Mouse (Mus musculus) lung, embryonic 15.5 days (tissue): ENCODE results near the gene Cfap161. TPM values are rescaled to one million over a fixed set of nuclear protein-coding genes. Genes with fewer than 3 reads are reported as not detected.
A peak's percentile ranks its signal among the peaks of the same experiment; 100 is the strongest.

ENCODE experiments used
- ATAC-seq: fragments of 200-750 bp; cut with Nextera tagmentation; 2 replicates; pipeline ENCODE4 v1.8.0; 2017; ENCODE audit warnings: moderate number of reproducible peaks, borderline replicate concordance; ENCODE audit not compliant: low FRiP score, low TSS enrichment; ENCODE audit errors: extremely low read depth
- H3K27ac ChIP-seq: fragments of 300-500 bp; sonication (generic); 2 replicates; pipeline ENCODE4 v1.5.1; 2015; ENCODE audit warnings: moderate library complexity, mild to moderate bottlenecking, inconsistent platforms
- H3K27me3 ChIP-seq: fragments of 300-500 bp; sonication (generic); 2 replicates; pipeline ENCODE4 v1.6.1; 2015; ENCODE audit warnings: inconsistent platforms
- H3K36me3 ChIP-seq: fragments of 300-500 bp; sonication (generic); 2 replicates; pipeline ENCODE4 v1.6.1; 2015; ENCODE audit warnings: inconsistent platforms
- H3K4me1 ChIP-seq: fragments of 300-500 bp; sonication (generic); 2 replicates; pipeline ENCODE4 v1.6.1; 2015; ENCODE audit warnings: inconsistent platforms
- H3K4me2 ChIP-seq: fragments of 300-500 bp; sonication (generic); 2 replicates; pipeline ENCODE4 v1.6.1; 2015; ENCODE audit warnings: inconsistent platforms, mild to moderate bottlenecking, moderate library complexity
- H3K4me3 ChIP-seq: fragments of 300-500 bp; sonication (generic); 2 replicates; pipeline ENCODE4 v1.5.1; 2015; ENCODE audit warnings: mild to moderate bottlenecking, inconsistent platforms
- H3K9ac ChIP-seq: fragments of 300-500 bp; sonication (generic); 2 replicates; pipeline ENCODE4 v1.6.1; 2015; ENCODE audit warnings: inconsistent platforms
- H3K9me3 ChIP-seq: fragments of 300-500 bp; sonication (generic); 2 replicates; pipeline ENCODE4 v1.6.1; 2016; ENCODE audit warnings: inconsistent platforms
- WGBS: fragments of 180-500 bp; shearing (Covaris S2); methylation state at CpG from one replicate; pipeline ENCODE4 v1.1.7; 2015; 5-methylcytosine and 5-hydroxymethylcytosine counted together
- polyA plus RNA-seq: library from polyadenylated mRNA; unstranded; fragments of >200 nt; fragmentation: Nextera tagmentation; extraction: Ambion mirVana; gene quantifications from 2 replicates; pipeline ENCODE4 v1.2.1, GENCODE M21; 2015

The Cfap161 gene
- polyA plus RNA-seq, 1 experiment from 2014 or later, result 3.2 TPM

DNA sequence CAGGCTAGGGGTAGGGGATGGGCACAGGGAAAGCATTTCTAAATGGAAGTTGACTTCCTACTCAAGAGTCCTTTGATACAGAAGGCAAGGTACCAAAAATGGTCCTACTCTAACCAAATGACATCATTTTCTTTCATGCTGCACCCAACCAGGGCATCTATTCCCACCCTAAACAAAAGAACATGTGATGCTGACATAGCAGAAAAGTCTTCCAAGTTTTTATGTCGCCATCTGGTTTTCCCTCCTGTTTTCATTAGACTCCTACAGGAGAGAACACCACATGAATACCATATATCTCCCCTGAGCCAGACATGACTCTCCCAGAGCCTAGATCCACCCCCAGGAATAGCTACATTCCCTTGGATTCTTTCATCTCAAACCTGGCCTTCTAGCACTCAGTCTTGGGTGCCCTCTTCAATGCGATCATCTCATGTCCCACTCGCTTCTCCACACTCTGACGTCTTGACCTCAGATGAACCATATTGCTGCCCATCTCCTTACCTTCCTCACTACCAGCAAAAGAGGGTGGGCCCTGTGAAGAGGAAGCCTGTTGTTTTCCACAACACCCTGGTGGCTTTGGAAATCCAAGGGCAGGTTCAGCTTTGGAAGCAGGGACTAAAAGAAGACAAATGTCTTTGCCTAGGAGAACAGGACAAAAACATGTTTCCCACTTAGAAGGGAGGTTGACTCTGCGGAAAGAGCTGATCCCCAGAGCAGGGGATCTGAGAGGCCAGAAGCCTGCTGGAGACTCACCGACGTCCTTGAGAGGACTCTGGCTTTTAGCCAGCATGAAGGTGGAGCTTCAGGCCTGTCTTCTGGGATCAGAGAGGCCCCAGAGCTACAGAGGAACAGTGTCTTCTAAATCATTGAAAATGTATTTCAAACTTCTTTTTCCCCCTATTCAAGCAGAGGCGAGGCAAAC is 6.1 kb upstream of the Cfap161 start:
- Histone ChIP-seq H3K4me1 (0 out of 2 replicates have a peak, but pooled peaks cover 4% of the 10 kb centered on the region), H3K27me3 (no peaks in the 10 kb centered on the region), H3K36me3 (no peaks in the 10 kb centered on the region), H3K9me3 (no peaks in the 10 kb centered on the region), H3K27ac (no peak overlapping the region), H3K9ac (no peak overlapping the region), H3K4me2 (no peak overlapping the region), H3K4me3 (no peak overlapping the region)
- no peak for ATAC-seq
- WGBS, result 60% methylated on average over 8 of the region's 8 CpGs

DNA sequence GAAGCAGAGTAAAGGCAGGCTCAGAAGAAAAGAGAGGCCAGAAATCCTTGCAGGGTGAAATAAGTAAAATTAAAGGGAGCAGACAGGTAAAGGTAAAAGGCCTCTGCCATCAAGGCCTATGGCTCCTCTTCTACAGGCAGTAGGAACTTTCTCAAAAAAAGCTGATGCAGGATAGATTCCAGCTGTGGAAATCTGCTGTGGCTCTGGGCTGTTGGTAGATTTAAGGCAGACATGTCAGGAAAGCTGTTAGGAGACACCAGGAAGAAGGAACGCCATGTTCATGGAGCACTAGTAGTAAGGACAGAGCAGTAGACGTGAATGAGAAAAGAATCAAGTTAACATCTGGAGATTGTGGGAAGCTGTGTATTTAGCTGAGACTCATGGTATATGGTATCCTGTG is 5.4 kb upstream of the Cfap161 start:
- no peak overlapping the region for H3K27ac ChIP-seq
- no peaks in the 10 kb centered on the region for H3K27me3 ChIP-seq
- H3K4me3 ChIP-seq, result no peak overlapping the region
- ATAC-seq, result no peak
- WGBS, result 82% methylated on average over 2 of the region's 2 CpGs
- 0 out of 2 replicates have a peak, but pooled peaks cover 4% of the 10 kb centered on the region for H3K4me1 ChIP-seq
- no peak overlapping the region for H3K9ac ChIP-seq
- no peaks in the 10 kb centered on the region for H3K36me3 ChIP-seq
- H3K9me3 ChIP-seq, result no peaks in the 10 kb centered on the region
- no peak overlapping the region for H3K4me2 ChIP-seq

DNA sequence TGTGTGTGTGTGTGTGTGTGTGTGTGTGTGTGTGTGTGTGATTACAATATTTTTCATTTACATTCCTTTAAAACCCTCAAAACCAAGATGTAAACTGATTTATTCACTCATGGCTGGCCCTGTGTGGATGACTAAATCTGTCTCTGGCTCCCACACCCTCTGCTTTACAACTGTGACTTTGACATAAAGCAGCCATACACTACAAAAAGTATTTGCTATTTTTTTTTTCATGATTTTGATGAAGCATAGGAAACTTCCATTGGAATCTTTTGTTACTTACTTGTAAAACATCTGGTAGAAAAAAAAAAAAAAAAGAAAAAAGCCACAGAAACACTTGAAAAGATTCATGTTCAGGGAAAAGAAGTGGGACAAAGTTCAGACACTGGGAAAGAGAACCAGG is 3.3 kb upstream of the Cfap161 start:
- no peak overlapping the region for H3K4me2 ChIP-seq
- 0 out of 2 replicates have a peak overlapping the region, but pooled peaks have one; percentile 16 for H3K27ac ChIP-seq
- H3K4me1 ChIP-seq, result peaks cover 11% of the 10 kb centered on the region; the same call in 1 of the 2 replicates
- no peaks in the 10 kb centered on the region for H3K36me3 ChIP-seq
- no peaks in the 10 kb centered on the region for H3K9me3 ChIP-seq
- no peak overlapping the region for H3K4me3 ChIP-seq
- no peak for ATAC-seq
- no peak overlapping the region for H3K9ac ChIP-seq
- H3K27me3 ChIP-seq, result no peaks in the 10 kb centered on the region

DNA sequence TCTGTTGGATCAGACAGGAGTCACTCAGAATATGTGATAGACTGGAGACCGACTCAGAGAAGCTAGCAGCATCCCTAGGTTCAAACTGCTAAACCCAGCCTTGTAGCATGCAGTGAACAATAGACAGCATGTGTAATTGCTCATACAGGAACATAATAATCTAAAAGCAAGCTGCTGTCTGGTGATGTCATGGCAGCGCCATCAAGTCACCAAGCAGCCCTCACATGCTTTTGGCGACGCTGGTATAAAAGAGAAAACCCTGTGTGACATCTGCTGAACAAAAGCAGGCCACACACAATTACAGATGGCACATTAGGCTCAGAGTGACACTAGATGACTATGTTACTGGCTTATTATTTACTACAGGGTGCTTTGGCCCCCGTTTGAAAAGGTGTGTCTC is 1.5 kb upstream of the Cfap161 start:
- Histone ChIP-seq H3K9ac (no peak overlapping the region), H3K9me3 (no peaks in the 10 kb centered on the region), H3K4me3 (no peak overlapping the region), H3K27me3 (no peaks in the 10 kb centered on the region), H3K36me3 (no peaks in the 10 kb centered on the region), H3K27ac (no peak overlapping the region), H3K4me2 (no peak overlapping the region), H3K4me1 (peaks cover 11% of the 10 kb centered on the region; the same call in 1 of the 2 replicates)
- ATAC-seq, result no peak
- WGBS, result 67% methylated on average over 5 of the region's 5 CpGs

DNA sequence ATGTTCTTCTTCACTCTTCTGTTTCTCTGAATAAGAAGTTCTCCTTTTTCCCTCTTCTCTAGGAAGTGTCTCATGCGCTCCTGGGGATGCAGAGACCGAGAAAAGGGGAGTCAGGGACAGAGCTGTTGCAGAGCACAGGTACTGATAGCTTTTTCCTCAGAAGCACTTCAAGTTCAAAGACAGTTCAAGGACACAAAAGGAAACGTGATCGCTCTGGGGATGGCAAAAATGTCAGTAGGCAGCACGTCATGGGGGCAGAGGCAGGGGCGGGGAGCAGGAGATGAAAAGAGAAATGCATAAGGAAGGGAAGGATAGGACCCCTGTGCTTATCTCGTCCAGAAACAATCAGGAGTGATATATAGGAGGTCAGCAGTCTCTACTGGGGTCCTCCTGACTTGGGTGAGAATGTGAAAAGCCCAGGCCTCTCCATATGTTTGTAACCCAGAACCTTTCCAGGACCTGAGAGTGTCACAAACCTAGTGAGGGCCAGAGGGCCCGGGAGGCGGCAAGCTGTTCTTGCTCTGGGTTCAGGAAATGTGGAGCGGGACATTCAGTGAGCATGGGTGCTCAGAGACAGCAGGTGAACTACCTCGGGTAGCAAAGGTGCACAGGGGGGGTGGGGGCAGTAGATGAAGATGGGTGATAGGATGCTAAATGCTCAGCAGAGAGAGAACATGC is 535 bp downstream of the Cfap161 start:
- WGBS, result 31% methylated on average over 11 of the region's 11 CpGs
- no peak for ATAC-seq
- H3K27me3 ChIP-seq, result no peaks in the 10 kb centered on the region

DNA sequence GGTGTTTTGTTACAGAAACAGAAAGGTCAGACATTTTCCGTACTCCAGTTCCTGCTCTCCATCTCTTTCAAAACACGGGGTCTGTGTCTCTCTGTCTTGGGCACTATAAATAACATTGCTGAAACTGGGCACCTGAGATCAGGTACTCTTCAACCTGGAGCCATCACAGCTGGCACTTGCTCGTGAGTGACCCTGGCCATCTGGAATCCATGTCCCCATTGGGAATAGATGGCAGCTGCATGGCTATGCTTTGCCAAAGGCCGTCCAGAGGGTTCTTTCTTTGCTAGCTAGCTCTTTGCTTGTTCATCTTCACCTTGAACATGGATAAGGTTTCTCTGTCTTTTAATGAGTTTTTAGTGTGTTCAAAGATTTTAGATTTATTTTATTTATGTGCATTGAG is 13.8 kb downstream of the Cfap161 start:
- Histone ChIP-seq H3K27me3 (no peaks in the 10 kb centered on the region), H3K4me1 (no peaks in the 10 kb centered on the region), H3K27ac (no peak overlapping the region), H3K4me3 (no peak overlapping the region), H3K9ac (no peak overlapping the region), H3K36me3 (no peaks in the 10 kb centered on the region), H3K4me2 (no peak overlapping the region), H3K9me3 (no peaks in the 10 kb centered on the region; the same call in 1 of the 2 replicates)
- no peak for ATAC-seq
- 86% methylated on average over 4 of the region's 4 CpGs for WGBS

More for the DNA sequence above, 535 bp downstream of the Cfap161 start:
- Histone ChIP-seq H3K4me1 (peaks cover 11% of the 10 kb centered on the region; the same call in 1 of the 2 replicates), H3K27ac (no peak overlapping the region), H3K36me3 (no peaks in the 10 kb centered on the region), H3K9ac (no peak overlapping the region), H3K9me3 (no peaks in the 10 kb centered on the region), H3K4me3 (no peak overlapping the region), H3K4me2 (peak overlapping the region; percentile 40; the same call in 1 of the 2 replicates)

DNA sequence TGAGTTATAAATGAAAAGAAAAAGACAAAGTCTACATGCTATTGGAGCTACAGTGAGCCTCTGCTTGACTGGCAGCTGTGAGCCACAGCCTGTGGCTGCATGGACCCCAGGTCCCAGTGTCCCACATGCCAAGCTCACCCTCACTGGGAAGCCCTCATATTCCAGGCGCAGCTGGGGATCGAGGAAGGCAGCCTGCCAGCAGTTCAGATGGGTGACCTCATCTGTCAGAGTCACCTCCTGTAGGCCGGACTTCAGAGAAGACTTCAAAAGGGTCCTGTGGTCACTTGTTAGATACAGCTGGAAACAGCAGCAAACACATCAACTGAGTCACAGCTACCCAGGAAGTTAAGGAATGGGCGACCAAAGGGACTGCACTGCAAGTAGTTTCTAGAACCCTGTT is 14.7 kb downstream of the Cfap161 start:
- no peaks in the 10 kb centered on the region for H3K36me3 ChIP-seq
- no peak overlapping the region for H3K9ac ChIP-seq
- peak; percentile 55; the same call in 1 of the 2 replicates for ATAC-seq
- H3K9me3 ChIP-seq, result no peaks in the 10 kb centered on the region; the same call in 1 of the 2 replicates
- no peak overlapping the region for H3K27ac ChIP-seq
- no peaks in the 10 kb centered on the region for H3K4me1 ChIP-seq
- no peak overlapping the region for H3K4me2 ChIP-seq
- WGBS, result 33% methylated on average over 4 of the region's 4 CpGs
- H3K27me3 ChIP-seq, result no peaks in the 10 kb centered on the region
- no peak overlapping the region for H3K4me3 ChIP-seq

DNA sequence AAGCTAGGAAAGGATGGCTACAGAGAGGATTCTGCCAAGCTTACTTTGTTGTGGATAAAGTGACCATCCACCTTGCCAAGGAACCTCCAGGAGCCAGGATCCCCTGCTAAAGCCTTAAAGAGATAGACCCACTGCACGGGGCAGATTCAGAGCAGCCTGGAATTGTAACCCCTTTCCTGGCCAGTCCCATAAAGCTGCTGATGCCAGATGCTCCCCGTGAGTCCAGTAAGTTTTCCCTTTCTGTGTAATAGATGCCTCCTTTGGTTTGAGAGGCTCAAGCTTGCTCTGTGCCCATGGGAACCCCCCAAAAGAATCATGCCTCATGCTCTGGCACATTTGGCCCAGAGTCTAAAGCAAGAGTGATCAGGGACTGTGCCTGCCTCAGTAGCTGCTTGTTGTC is 15.7 kb downstream of the Cfap161 start:
- Histone ChIP-seq H3K4me1 (no peaks in the 10 kb centered on the region), H3K4me2 (no peak overlapping the region), H3K4me3 (no peak overlapping the region), H3K9me3 (no peaks in the 10 kb centered on the region; the same call in 1 of the 2 replicates), H3K9ac (no peak overlapping the region), H3K27ac (no peak overlapping the region), H3K36me3 (no peaks in the 10 kb centered on the region), H3K27me3 (no peaks in the 10 kb centered on the region)
- no peak for ATAC-seq
- WGBS, result 62% methylated on average over 2 of the region's 2 CpGs

DNA sequence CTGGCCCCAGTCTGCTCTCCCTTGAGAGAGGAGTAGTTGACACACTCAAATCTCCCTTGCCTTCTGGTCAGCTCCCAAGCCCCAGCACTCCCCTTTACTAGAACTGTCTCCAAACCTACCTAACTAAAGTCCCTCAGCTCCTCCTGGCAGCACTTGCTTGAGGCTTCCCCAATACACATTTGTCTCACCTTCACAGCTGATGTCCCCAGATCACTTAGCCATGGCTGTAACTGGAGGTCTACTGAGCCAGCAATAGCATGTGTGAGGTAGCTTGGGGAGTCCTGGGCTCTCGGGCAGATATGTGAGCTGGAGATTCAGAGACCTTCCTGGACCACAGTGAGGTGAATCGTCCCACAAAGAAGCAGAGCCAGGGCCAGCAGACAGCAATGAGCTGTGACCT is 16.2 kb downstream of the Cfap161 start:
- ATAC-seq, result no peak
- Histone ChIP-seq H3K4me1 (no peaks in the 10 kb centered on the region), H3K27me3 (no peaks in the 10 kb centered on the region), H3K4me3 (no peak overlapping the region), H3K9me3 (no peaks in the 10 kb centered on the region; the same call in 1 of the 2 replicates), H3K9ac (no peak overlapping the region), H3K27ac (no peak overlapping the region), H3K4me2 (no peak overlapping the region), H3K36me3 (no peaks in the 10 kb centered on the region)
- WGBS, result 65% methylated on average over 2 of the region's 2 CpGs

DNA sequence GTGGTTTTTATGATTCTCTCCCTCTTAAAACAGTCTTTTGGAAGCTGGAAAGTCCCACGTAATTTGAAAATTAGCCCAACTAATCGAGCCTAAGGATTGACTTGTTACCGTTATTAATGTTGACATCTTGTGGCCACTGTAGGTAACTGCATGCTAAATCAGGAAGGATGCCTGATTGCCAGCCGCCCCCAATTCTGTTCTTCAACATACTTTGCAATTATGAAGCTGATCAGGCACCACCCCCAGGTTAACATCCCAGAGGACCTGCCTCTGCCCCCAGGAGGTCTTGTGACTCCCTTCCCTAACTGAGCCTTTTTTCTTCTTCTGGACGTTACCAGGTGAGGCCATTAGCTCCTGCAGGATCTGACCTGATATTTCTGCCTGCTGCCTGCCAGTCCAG is 20.0 kb downstream of the Cfap161 start:
- Histone ChIP-seq H3K27ac (no peak overlapping the region), H3K9ac (no peak overlapping the region), H3K4me3 (no peak overlapping the region), H3K27me3 (no peaks in the 10 kb centered on the region), H3K36me3 (no peaks in the 10 kb centered on the region), H3K9me3 (no peaks in the 10 kb centered on the region), H3K4me2 (no peak overlapping the region), H3K4me1 (no peaks in the 10 kb centered on the region)
- ATAC-seq, result no peak
- WGBS, result 22% methylated on average over 5 of the region's 5 CpGs

DNA sequence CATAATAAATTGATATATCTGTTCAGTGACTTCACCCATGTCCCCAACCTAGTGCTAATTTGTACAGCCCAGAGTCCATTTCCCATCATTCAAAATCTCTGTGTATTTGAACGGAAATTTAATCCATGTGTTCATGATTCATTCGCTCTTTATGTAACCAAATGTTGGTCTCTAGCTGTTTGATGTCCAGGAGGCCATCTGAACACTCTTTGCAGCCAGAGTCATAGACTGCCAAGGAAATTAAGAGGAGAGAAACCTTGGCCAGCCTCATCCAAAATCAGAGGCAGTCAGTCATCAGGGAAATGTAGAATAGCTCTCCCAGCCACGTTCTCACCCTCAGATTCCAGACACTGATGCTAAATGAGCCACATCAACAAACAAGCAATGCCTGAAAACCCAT is 31.0 kb downstream of the Cfap161 start:
- H3K9me3 ChIP-seq, result no peaks in the 10 kb centered on the region
- no peak overlapping the region for H3K4me2 ChIP-seq
- H3K27ac ChIP-seq, result no peak overlapping the region
- no peaks in the 10 kb centered on the region for H3K36me3 ChIP-seq
- H3K9ac ChIP-seq, result no peak overlapping the region
- 49% methylated on average over 3 of the region's 3 CpGs for WGBS
- H3K4me3 ChIP-seq, result no peak overlapping the region
- no peak for ATAC-seq
- no peaks in the 10 kb centered on the region for H3K4me1 ChIP-seq
- no peaks in the 10 kb centered on the region for H3K27me3 ChIP-seq

DNA sequence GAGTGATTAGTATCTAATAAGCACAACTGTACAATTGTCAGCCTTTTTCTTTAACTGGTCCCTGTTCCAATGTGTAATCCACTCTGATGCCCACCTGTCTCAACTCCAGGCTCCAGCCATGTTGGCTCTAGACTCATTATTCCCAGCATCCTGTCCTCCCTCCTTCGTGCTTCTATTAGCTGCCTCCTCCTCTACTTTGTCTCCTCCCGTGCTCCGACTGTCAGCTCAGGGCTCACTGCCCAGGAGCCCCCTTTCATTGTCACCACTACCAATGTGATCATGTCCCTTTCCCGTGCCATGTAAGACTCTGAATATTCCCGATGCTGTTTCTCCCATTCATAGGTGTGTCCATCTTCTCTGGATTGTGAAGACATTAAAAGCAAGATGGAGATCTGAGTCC is 32.3 kb downstream of the Cfap161 start:
- no peaks in the 10 kb centered on the region for H3K27me3 ChIP-seq
- H3K36me3 ChIP-seq, result no peaks in the 10 kb centered on the region
- H3K4me1 ChIP-seq, result no peaks in the 10 kb centered on the region
- no peak overlapping the region for H3K27ac ChIP-seq
- H3K4me2 ChIP-seq, result no peak overlapping the region
- no peak overlapping the region for H3K9ac ChIP-seq
- 77% methylated on average over 5 of the region's 5 CpGs for WGBS
- no peaks in the 10 kb centered on the region for H3K9me3 ChIP-seq
- H3K4me3 ChIP-seq, result no peak overlapping the region
- no peak for ATAC-seq
